Mouse (Mus musculus) urinary bladder, adult 2 months (tissue): ENCODE results near the gene Ddit4. TPM values are rescaled to one million over a fixed set of nuclear protein-coding genes. Genes with fewer than 3 reads are reported as not detected.
"Not testable (repeated sequence)": the region's sequence is repeated elsewhere in the genome, so short reads cannot be mapped to it uniquely, and the experiment has no call there.

Source experiments
- DNase-seq: peaks from one replicate; pipeline ENCODE4 v3.0.0; 2022; ENCODE audit warnings: low spot score
- polyA plus RNA-seq: library from polyadenylated mRNA; depleted of rRNA; stranded (reverse); fragments of >200 nt; gene quantifications from 2 replicates; pipeline ENCODE4 v1.2.3, GENCODE M21; 2012; rRNA removed

The Ddit4 gene
- polyA plus RNA-seq, result 20.6 and 30.7 TPM in 2 replicates

GRCm38 (mm10) chr10:59951211-59952151 is at the start of gene Ddit4:
Gene Ddit4, minus strand, starts transcription at chr10:59951834.
- peak; percentile 99 for DNase-seq

DNA sequence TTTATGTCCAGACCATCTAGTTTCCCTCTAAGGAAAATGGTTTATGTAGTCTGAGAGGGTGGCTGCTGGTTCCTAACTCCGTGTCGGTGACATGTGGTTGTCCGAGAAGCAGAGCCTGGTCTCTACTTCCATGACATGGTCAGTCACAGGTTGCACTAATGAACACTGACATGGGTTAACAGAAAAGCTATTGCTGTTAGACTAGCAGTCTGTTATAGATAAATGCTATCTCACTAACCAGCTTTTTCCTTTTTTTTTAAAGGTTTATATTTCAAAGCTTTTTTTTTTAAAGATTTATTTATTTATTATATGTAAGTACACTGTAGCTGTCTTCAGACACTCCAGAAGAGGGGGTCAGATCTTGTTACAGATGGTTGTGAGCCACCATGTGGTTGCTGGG is 47.4 kb upstream of the Ddit4 start:
- no peak for DNase-seq

DNA sequence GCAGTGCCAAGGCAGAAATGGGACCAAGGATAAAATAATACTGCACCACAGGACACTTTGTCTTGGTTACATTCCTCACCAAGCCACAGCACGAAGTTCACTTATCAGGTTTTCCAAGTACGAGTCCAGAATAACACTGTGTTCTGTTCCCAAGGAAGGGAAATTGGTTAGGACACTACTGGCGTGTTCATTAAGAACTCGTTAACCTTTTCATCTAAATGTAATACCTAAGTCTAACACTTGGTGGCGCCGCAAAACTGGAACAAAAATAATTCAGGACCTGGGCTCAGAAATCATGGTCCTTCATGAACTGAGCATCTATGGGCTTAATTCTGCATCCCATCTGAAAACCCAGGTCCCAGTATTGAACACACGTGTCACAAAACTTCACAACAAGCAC is 46.0 kb upstream of the Ddit4 start:
- DNase-seq, result no peak

DNA sequence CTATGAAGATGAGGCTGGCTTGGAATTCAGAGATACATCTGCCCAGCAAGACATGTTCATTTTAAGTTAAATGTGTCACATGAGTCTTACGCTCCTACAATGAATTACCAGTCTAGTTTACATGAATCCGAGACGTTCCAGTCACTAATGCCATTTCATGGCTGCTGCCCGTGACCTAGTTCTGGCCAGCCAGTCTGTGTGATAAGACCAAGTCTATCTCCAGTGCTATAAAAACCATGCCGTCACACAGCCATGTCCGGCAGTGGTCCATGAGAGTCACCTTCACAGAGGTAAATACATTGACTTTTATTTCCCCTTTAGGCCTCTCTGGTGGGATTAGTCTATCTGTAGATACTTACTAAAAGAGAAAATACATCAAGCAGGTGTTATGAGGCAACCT is 44.3 kb upstream of the Ddit4 start:
- DNase-seq, result no peak

DNA sequence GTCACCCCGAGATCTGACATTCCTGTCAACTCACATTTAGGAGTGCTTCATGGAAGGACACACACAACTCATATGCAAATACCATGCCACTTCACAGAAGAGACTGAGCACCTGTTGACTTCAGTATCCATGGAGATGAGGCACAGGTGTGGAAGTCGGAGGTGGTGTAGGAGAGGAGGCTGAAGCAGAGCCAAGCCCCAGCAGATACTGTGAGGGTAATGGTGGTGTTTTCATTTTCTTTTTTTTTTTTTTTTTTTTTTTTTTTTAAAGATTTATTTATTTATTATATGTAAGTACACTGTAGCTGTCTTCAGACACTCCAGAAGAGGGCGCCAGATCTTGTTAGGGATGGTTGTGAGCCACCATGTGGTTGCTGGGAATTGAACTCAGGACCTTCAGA is 42.2 kb upstream of the Ddit4 start:
- DNase-seq, result not testable (repeated sequence)

DNA sequence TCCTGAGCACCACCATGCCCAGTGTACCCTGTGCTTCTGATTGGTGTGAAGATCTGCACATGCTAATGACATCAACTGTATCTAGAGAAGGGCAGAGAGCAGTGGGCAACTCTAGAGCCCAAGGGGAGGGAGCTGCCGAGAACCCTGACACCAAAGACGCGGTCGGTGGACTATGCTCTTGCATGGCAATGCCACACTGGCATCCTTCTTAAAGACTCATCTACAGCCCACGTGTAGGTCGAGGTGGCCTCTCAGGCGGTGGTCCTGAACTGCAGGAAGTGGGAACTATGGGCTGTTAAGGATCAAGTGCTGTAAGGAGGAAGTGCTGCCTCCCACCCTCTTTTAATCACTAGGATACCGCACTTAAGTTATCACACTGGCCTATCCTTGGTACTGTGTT is 40.4 kb upstream of the Ddit4 start:
- DNase-seq, result no peak

DNA sequence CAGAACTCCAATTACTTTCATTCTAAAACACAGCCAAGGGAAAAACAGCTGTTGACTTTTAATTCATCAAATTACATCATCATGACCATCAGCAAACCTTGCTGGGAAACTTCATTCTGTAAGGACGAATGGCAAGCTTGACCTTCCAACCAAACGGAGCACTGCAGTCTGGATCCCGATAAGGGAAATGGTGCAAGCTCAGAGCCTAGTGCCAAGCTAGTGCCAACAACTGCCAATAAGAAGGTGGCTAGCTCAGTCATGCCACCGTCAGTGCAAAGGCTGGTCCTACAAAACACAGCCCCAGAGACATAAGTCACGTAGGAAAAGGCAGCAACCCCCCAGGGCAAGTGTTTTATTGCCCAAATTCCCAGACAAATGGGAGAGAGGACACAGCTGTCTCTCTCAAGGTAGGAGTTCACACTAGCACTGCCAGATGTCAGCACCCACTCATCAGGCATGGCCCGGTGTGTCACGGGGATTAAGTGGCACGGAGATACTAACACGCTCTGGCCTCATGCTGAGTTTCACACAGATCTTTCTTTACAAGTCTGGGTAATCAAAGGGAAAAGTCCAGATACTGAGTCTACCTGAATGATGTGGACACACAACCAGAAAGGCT is 39.7 kb upstream of the Ddit4 start:
- no peak for DNase-seq

DNA sequence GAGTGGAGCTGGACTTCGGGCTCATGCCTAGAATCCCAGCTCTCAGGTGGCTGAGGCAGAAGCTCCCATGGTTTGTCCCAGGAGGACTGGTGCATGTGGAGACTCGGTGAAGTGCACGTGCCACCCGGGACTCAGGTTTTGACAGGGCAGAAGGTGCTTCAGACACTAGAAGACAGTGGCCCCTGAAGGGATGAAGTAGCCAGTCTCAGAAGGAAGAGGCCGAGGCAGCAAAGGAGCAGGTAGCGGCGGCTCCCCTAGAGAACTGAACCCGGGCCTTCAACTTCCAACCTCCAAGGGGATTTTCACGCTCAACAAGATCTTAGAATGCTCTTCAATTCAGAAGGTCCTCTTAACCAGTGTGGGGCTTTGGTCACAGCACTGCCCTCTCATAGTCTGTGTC is 38.8 kb upstream of the Ddit4 start:
- no peak for DNase-seq

DNA sequence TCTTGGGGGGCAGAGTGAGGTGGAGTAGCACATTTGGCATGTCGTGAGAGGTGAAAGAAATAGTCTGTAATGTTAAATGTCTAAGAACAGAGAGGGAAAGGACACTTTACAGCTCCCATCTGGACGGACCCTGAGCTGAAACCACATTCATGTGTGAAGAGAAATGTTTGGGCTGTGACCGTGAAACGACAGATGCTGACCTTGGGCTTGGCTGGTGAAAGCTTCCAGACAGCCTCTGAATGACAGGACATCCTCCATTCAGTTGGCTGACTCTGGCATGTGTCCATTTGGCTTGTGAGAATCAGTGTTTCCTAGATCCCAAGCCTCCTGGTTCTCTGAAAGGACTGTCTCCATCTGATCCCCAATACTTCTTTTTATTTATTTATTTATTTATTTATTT is 36.4 kb upstream of the Ddit4 start:
- DNase-seq, result no peak

DNA sequence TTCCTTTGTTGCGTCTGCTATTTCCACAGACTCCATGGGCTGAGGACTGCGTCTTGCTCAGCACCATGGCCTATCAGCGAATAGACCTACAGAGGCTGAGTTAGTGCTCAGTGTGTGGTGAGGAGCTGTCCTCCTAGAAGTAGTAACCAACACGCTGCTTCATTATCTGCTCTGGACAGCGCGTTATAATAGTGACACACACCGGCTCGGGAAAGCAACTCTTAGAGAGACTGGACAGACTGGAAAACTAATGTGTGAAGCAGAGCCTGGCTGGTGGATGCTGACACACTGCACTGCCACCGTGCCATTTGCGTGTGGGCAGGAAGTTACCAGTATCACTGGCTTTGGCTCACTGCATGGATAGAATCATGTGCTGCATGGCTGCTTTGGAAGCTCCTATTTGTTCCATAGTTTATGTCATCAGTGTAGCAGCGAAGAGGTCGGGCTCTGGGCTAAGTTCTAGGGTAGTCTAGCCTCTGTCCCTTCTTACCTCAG is 30.8 kb upstream of the Ddit4 start:
- no peak for DNase-seq

DNA sequence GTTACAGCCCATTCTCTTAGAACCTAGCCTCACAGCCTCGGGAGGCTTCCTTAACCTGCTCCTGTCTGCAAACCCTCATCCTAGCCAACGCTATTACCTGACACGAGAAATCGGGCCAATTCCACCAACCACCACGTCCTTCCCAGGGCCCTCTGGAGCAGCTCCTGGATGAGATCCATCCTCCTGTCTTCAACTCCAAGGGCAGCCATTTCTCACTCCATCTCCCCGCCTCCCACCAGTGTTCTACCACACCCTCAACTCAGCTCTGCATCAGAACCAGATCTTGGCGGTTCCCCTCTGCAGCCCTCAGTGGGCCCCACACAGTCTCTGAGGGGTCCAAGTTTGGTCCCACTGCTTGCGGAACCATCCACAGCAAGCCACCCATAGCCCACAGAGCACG is 30.2 kb upstream of the Ddit4 start:
- DNase-seq, result no peak

- DNase-seq, result no peak
Observed at GRCm38 (mm10) chr10:59981336-59981735, 29.7 kb upstream of the Ddit4 start.

GRCm38 (mm10) chr10:59980815-59981244 is 29.2 kb upstream of the Ddit4 start:
- DNase-seq, result no peak

DNA sequence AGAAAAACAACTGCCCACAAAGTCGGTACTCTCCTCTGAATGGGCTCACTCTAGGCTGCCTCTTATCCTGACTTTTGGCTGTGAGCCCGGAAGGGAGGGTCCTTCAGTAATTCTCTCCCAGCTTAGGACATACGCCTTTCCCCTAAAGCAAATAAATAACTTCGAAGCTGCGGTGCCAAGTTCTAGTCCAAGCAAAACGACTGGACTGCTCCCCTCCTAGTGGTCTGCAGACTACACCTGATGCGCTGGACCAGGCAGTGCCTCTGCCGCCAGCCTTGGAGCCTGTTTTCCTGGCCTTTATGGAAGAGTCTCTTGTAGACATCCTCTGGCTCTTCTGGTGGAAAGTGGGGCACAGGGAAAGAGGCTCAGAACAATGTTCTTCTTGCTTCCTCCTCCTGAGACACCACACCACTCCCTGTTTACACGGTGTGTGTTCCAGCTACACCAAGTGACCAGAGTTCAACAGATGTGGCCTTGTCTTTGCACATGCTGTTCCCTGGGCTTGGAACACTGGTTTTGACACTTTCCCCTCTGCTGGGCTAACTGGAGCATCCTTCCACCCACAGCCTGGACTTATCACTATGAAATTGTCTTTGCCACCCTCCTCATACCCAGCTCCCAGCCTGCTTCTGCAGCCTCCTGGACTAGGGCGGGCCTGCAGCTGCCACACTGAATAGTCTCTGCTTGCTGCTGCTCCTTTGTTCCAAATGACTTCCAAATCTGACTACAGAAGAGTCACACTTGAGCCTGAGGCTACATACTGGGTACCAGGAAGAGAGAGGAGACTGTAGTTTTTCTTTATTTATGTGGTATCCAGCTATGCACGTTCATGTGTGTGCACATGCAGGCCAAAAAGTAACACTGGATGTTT is 27.5 kb upstream of the Ddit4 start:
- no peak for DNase-seq

DNA sequence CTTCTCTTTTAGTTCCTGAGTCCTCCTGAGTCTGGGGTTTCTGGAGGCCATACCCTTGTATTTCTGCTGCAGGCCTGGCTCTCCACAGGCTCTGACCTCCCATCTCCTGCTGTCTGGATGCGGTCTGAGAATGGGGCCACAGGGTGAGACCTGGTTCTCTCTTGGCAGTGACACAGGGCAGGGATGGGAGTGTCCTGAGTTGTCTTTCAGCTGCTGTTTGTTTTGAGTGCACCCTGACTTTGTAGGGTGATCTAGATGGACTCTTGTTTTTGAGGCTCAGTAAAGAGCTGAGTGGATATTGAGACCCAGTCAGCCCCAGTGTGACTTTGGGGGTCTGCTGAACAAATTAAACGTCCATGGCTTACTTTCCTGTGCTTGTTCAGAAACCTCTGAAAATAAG is 26.8 kb upstream of the Ddit4 start:
- DNase-seq, result no peak

DNA sequence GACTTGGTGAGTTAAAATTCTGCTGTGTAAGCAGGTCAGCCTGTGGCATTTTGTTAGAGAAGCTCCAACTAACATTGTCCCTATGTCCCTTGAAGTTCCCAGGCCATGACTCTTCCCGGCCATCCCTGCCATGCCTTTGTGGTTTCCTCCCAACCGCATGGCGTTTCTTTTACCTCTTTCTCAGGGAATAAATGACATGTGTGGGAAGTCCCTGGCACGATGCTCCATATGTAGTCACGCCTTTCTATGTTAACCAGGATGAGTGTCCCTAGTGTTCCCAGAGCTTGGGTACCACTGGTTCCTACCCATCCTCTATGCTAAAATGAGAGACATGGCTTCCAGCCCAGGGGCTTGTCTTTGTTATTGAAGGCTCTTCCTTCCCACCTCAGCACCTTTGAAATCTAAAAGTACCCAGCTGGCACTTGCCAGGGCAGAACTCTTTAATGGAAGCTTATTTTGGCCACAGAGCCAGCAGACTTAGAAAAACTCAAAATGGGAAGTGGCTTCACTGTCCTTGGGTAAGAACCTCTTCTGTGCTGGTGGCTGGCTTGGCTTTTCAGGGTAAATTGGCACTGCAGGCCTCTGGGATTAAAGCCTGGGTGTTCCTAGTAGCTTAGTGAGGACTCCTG is 26.2 kb upstream of the Ddit4 start:
- DNase-seq, result no peak

DNA sequence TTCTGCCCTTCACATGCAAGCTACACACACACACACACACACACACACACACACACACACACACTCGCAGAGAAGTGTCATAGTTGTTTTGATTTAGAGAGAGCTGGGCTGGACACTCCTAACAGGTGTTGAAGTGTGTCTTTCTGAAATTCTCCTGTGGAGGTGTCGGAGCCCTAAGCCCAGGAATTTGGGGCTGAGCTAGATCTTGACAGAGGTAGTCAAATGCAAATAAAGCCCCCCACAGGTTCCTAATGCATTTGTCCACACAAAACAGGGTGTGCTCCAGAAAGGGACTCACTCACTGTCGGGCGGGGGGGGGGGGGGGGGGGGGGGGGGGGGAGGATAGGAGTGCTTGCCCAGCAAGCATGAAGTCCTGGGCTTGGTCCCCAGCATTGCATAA is 25.5 kb upstream of the Ddit4 start:
- no peak for DNase-seq

DNA sequence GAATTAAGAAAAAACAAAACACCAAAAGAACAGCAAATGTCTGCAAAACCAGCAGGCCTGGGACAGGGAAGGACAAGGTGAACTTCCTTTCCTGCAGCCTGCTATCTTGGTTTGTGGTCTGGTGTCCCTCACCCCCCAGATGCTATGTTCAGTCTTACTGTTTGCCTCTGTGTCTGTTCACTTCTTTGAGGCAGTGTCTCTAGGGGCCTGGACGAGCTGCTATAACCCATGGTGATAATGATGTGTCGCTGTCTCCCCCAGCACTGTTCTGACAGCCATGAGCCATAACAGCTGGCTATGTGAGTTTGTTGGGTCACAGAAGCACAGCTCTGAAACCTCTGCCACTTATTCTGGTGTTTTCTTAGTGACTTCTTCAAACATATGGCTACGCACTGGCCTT is 23.2 kb upstream of the Ddit4 start:
- DNase-seq, result no peak

- DNase-seq, result no peak
Observed at GRCm38 (mm10) chr10:59974191-59974664, 22.6 kb upstream of the Ddit4 start.

DNA sequence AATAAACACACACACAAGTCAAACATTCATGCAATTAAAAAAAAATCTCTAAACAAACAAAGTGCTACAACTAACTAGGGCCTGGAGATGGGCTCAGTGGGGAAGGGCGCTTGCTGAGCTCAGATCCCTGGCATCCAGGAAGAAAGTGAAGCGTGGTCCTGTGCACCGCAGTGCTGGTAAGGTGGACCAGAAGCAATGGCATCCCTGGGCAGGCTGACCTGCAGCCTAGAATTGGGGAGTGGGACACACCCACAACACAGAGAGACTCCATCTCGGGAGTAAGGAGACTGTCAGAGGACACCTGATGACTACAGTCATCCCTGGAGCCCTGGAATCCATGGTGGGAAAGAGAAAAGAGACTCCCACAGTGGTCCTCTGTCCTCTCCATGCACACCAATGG is 21.8 kb upstream of the Ddit4 start:
- DNase-seq, result no peak

DNA sequence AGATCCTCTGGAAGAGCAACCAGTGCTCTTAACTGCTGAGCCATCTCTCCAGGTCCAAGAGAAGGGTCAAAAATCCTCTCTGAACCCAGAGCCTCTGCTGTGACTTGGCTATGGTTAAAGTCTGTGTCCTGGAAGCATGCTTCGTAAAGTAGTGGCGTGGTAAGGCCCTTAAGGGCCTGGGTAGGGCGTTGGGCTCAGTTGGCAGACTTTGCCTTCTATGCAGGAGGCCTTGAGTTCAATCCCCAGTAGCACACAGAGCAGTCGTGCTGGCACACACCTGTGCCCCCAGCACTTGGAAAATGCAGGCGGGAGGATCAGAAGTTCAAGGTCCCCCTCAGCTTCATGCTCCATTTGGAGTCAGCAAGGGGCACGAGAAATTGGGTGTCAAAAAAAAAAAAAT is 21.4 kb upstream of the Ddit4 start:
- no peak for DNase-seq

- no peak for DNase-seq
Observed at GRCm38 (mm10) chr10:59972534-59972933, 20.9 kb upstream of the Ddit4 start.
